Mouse (Mus musculus): ENCODE results near the gene Tada1. TPM values are rescaled to one million over a fixed set of nuclear protein-coding genes. Genes with fewer than 3 reads are reported as not detected.

The Tada1 gene
- total RNA-seq, 2 experiments from 2014 or later: 36.2 to 45.4 TPM

GRCm38 (mm10) chr1:166381821-166382220, 2.9 kb downstream of the Tada1 start:
- ATAC-seq (replicated peaks; ENCODE audit: poor library complexity, severe bottlenecking): 0 out of 2 replicates have a peak, but pooled peaks have one; percentile 7

GRCm38 (mm10) chr1:166382626-166383025, 3.7 kb downstream of the Tada1 start:
- no peak for ATAC-seq (replicated peaks; ENCODE audit: poor library complexity, severe bottlenecking)

DNA sequence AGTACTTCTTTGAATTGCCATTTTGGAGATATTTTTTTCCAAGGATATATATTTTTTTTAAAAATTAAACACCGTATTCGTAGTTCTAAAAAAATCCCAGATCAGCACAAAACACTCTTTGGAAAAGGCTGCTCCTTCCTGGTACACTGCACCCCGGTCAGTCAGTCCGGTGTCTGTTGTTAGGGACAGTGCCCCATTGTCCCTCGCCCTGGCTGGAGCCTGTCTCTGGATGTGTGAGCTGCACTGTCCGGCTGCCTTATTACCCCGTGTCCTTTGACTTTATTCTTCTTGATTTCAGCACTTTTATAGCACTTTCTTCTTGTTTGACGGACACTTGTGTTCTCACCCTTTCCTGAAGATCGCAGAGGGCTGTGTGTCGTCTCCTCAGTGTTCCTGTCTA, 5.7 kb downstream of the Tada1 start:
- ATAC-seq (replicated peaks; ENCODE audit: poor library complexity, severe bottlenecking): no peak

DNA sequence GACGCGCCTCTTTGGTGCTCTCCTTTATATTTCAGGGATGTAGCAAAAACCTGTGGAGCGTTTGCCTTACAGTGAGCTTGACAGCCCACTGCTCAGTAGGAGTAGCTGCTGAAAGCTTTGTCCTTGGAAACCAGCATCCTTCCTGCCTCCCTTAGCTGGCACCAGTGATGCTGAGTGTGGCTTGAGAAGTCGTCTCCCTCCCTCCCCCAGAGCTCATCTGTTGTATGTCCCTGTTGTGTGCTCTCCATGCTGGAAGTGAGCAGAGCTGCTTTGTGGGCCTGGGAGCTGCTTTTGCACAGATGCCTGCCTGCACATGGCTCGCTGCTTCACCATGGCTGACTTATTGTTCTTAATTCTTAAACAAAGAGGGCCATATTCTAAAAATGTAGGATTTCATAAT, 6.5 kb downstream of the Tada1 start:
- ATAC-seq (replicated peaks; ENCODE audit: poor library complexity, severe bottlenecking): no peak

DNA sequence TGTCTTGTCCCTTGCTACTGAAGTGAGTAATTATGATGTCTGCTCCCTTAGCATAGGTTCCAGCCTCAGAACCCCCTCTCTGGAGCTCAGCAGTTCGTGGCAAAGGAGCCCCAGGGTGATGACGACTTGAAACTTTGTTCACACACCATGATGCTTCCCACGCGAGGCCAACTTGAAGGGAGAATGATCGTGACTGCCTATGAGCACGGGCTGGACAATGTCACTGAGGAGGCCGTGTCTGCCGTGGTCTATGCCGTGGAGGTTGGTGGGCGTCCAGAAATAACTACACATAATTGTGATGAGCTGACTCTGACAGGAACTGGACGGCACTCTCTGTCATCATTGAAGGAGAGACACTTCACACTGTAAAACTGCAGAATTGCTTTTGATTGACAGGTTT, 9.6 kb downstream of the Tada1 start:
- no peak; the same call in 1 of the 2 replicates for ATAC-seq (replicated peaks; ENCODE audit: poor library complexity, severe bottlenecking)

- ATAC-seq (replicated peaks; ENCODE audit: poor library complexity, severe bottlenecking): no peak
Measured at GRCm38 (mm10) chr1:166389406-166390125, 10.7 kb downstream of the Tada1 start.

DNA sequence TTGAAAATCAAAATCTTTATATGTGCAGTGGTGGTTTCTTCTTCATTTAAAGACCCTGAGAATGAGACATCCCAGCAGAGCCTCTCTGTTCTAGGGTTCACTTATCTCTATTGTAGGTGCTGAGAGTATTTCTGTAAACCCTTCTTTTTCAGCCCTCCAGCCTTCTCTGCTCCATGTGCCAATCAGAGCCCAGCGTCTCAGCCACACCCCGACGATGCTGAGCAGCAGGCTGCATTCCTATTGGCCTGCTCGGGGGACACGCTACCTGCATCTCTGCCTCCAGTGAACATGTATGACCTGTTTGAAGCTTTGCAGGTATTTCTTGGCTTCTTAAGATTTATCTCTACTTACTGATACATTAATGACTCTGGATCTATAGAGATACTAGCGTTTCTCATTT, 12.8 kb downstream of the Tada1 start:
- no peak for ATAC-seq (replicated peaks; ENCODE audit: poor library complexity, severe bottlenecking)

DNA sequence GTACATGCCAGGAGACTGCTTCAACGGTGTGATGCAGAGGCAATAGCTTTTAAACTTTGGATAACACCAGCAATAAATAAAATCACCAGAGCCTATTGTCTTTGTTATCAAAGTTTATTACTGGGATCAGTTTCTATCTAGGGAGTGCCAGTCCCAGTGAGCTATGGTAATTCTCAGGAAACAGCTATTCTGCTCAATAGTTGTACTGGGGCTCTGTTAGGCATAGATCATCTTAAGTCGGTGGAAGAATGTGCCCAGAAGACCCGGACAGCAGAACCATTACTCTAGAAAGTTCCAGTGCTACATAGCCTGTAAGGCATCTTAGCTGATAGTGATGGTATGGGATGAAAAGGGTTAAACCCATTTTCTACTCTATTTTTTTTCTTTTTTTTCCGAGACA, 15.9 kb downstream of the Tada1 start:
- no peak for ATAC-seq (replicated peaks; ENCODE audit: poor library complexity, severe bottlenecking)

DNA sequence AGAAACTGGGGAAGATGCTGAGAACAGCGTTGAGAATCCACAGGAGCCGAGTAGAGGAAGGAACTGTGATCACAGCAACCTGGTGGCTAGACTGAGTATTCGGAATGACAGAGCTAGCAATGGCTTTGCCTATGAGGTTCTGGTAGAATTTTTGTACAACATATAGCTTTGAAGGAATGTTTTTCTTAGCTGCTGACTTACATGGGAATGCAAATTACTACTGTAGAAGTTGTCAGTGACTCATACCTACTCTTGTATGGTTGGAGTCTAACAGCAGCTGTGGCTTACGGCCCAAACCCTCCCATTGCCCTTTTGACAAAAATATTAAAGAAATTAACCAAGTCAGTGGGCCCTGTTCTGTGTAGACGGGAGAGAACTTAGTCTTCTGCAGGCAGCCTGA, 16.8 kb downstream of the Tada1 start:
- ATAC-seq (replicated peaks; ENCODE audit: poor library complexity, severe bottlenecking): no peak

DNA sequence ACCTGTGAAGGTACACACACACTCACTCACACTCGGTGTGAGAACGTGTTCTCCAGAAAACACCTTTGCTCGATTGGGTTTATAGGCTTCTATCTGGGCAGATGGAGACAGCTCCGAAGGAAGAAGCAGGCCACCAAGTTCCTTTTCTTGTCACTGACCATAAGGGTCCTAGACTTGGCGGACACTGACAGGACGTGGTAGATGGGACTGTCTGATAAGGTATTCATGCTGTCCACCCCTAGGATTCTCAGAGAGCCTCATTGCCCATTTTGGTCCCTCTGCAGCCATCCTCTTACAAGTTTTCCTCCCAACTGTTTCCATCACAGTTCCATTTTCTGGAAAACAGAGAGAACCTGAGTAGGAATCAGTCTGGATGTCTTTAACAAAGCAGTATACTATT, 17.5 kb downstream of the Tada1 start:
- ATAC-seq (replicated peaks; ENCODE audit: poor library complexity, severe bottlenecking): no peak

DNA sequence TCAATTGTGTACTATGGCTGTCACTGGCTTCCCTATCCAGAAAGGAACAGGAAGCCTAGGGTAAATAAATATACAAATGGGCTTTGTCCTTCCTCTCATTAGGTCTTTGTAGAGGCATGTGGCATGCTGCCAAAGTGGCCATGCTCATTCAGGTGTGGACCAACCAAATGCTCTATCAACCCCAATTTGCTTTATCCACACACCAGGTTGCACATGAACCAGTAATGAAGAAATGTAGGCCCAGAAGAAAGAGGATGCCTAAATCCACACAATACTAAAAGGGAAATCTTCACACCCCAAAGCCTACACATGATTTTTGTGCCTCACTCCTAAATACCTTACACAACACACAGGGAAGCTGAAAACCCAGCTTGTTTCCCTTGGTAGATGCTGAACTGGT, 22.6 kb downstream of the Tada1 start:
- no peak for ATAC-seq (replicated peaks; ENCODE audit: poor library complexity, severe bottlenecking)

DNA sequence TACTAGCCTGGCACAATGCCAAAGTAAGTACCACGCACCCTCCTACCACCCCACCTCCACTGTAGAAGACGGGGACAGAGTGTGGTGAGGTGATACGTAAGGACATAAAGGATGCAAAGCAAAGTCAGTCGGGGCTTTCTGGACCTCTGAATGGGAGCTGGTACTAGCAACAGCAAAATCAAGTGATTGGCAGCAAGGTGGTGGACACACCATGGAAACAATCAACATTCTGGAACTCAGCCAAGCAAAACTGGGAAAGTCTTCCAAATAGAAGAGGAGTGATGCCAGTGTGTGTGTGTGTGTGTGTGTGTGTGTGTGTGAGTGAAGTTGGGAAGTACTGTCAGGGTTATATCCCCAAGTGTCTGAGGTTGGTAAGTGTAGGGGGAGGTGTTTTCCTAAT, 23.1 kb downstream of the Tada1 start:
- no peak for ATAC-seq (replicated peaks; ENCODE audit: poor library complexity, severe bottlenecking)

DNA sequence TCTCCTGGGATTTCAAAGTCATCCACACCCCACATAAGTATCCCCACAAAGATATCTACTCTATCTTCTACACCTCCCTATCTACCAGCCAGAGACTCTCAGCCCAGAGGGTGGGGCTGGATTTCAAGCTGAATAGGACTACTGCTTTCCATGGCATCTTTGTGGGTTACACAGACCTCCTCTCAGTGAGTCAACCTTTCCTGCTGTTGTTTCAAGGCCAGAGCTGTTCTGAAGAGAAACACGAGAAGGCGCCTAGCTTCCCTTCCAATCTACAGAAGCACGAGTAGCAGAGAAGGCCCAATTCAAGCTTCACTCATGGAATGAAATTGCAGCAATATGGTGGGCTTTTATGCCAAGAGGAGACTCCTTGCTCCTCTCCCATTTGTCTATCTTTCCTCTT, 24.9 kb downstream of the Tada1 start:
- ATAC-seq (replicated peaks; ENCODE audit: poor library complexity, severe bottlenecking): no peak

DNA sequence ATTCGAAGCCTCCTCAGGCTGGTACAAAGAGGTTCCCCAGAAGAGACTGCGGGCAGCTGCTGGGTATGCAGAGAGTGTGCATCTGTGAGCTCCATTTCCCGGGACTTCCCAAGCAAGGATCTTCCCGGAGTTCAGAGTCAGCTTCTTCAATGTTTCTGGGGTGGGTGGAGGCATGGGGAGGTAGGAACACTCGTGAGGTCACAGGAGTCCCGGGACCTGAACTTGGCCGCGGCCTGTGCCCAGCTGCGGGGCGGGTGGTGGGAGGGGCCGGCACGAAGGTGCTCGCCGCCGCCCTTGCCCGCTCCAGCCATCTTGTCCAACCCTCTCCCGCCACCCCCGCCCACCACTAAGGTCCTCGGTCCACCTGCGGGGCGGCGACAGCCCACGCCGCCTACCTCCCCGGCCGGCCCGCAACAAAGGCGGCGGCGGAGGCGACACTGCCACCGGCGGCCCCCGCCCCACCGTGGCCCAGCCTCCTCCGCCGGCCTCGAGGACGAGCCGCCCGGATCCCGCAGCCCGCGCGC, 30.3 kb downstream of the Tada1 start:
- ATAC-seq (replicated peaks; ENCODE audit: poor library complexity, severe bottlenecking): peak; percentile 66

- peak; percentile 90 for ATAC-seq (replicated peaks; ENCODE audit: poor library complexity, severe bottlenecking)
Measured at GRCm38 (mm10) chr1:166409701-166410220, 30.9 kb downstream of the Tada1 start, which contains the start of gene Pogk. Gene Pogk (minus strand): TSS chr1:166409863.

- ATAC-seq (replicated peaks; ENCODE audit: poor library complexity, severe bottlenecking): no peak
Measured at GRCm38 (mm10) chr1:166411541-166411940, 32.6 kb downstream of the Tada1 start.

DNA sequence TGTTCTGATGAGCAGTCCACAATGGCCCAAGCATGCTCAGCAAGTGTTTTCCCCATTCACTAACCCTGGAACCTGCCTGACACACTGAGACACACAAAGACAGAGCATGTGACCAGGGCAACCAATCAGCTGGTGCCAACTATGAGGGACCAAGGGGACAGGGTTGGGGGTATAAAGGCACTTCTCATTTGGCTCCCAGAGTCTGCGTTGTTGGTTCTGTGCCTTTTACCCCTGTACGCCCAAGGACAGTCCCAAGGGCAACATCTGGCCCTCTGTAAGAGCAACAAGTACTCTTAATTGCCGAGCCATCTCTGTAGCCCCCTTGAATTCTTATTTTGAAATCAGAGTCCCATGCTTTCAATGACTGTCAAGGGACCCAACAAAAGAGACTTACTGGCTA, 33.4 kb downstream of the Tada1 start:
- ATAC-seq (replicated peaks; ENCODE audit: poor library complexity, severe bottlenecking): no peak

DNA sequence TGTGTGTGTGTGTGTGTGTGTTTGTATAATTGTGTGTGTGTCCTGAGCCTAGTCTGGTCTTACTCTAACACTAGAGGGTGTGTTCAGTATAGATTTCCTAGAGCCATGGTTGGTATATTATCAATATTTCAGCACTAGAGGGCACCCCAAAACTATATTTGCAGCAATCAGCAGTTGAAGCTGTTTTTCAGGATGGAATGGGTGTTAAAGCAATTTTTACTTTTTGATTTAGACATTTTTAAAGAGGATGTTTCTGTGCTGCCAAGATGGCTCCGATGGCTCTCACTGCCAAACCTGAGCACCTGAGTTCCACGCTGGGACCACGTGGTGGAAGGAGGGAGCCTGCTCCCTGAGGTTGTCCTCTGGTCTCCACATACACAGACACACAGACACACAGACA, 50.2 kb downstream of the Tada1 start:
- ATAC-seq (replicated peaks; ENCODE audit: poor library complexity, severe bottlenecking): peak; percentile 64

DNA sequence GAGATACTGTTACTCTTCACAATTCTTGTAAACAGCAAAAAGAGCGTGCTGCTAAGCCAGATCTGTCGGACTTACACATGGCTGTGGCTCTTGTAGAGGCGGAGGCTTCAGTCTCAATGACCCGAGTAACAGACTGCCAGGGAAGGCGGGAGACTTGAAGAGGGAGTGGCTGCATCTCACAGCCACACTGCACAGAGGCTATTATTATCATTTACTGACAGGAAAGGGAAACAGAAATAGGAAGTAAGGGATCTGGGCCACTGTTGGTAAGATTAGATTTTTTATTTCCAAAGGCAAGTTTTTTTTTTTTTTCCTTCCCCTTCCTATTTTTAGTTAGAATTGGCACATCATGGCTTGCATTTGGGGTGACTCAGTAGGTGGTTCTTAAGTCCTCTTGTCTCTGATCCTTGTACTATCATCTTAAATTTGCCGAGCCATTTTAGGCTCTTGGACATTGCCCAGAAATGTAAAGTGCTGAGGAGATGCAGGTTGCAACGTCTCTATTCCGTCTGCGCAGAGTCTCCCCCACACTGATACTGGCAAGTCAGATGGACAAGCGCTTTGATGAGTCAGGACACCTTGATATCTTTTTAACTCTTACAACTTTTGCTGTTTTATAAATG, 51.0 kb downstream of the Tada1 start:
- peak; percentile 95 for ATAC-seq (replicated peaks; ENCODE audit: poor library complexity, severe bottlenecking)

GRCm38 (mm10) chr1:166439426-166439825, 60.5 kb downstream of the Tada1 start:
- no peak for ATAC-seq (replicated peaks; ENCODE audit: poor library complexity, severe bottlenecking)

- ATAC-seq (replicated peaks; ENCODE audit: poor library complexity, severe bottlenecking): peak; percentile 63
Measured at GRCm38 (mm10) chr1:166441992-166442391, 63.1 kb downstream of the Tada1 start.
